Mouse (Mus musculus) brain, embryonic 18.5 days (tissue): ENCODE measurements around the gene Spred1.
A peak's percentile ranks its signal among the peaks of the same experiment; 100 is the strongest.
"Not testable (repeated sequence)": the region's sequence is repeated elsewhere in the genome, so short reads cannot be mapped to it uniquely, and the experiment has no call there.

ENCODE experiments used
- DNase-seq: peaks from one replicate; pipeline ENCODE4 v3.0.0-alpha.2; 2012; ENCODE audit warnings: low read depth, low spot score

The Spred1 gene

GRCm38 (mm10) chr2:117119291-117120245, 1.6 kb upstream of the Spred1 start:
- DNase-seq, result peak; percentile 62

GRCm38 (mm10) chr2:117120246-117121211, 645 bp upstream of the Spred1 start:
- peak; percentile 94 for DNase-seq

GRCm38 (mm10) chr2:117121984-117122605, 921 bp downstream of the Spred1 start:
- no peak for DNase-seq

GRCm38 (mm10) chr2:117122701-117123337, 1.6 kb downstream of the Spred1 start:
- peak; percentile 45 for DNase-seq

GRCm38 (mm10) chr2:117123701-117124100, 2.5 kb downstream of the Spred1 start:
- no peak for DNase-seq

GRCm38 (mm10) chr2:117124839-117125238, 3.7 kb downstream of the Spred1 start:
- DNase-seq, result no peak

- DNase-seq, result no peak
Observed at GRCm38 (mm10) chr2:117129156-117129555, 8.0 kb downstream of the Spred1 start.

- DNase-seq, result not testable (repeated sequence)
Observed at GRCm38 (mm10) chr2:117131041-117131440, 9.9 kb downstream of the Spred1 start.

GRCm38 (mm10) chr2:117131910-117132309, 10.7 kb downstream of the Spred1 start:
- DNase-seq, result no peak

- DNase-seq, result no peak
Observed at GRCm38 (mm10) chr2:117133541-117133940, 12.4 kb downstream of the Spred1 start.

GRCm38 (mm10) chr2:117137751-117138150, 16.6 kb downstream of the Spred1 start:
- DNase-seq, result no peak

GRCm38 (mm10) chr2:117138932-117139331, 17.8 kb downstream of the Spred1 start:
- DNase-seq, result no peak

- no peak for DNase-seq
Observed at GRCm38 (mm10) chr2:117139977-117140376, 18.8 kb downstream of the Spred1 start.

GRCm38 (mm10) chr2:117143106-117143505, 21.9 kb downstream of the Spred1 start:
- no peak for DNase-seq

- DNase-seq, result no peak
Observed at GRCm38 (mm10) chr2:117146026-117146425, 24.9 kb downstream of the Spred1 start.

- DNase-seq, result no peak
Observed at GRCm38 (mm10) chr2:117146617-117147016, 25.4 kb downstream of the Spred1 start.

GRCm38 (mm10) chr2:117152161-117152560, 31.0 kb downstream of the Spred1 start:
- DNase-seq, result no peak

- DNase-seq, result no peak
Observed at GRCm38 (mm10) chr2:117168379-117168778, 47.2 kb downstream of the Spred1 start.

GRCm38 (mm10) chr2:117169037-117169436, 47.9 kb downstream of the Spred1 start:
- DNase-seq, result no peak

GRCm38 (mm10) chr2:117172981-117173380, 51.8 kb downstream of the Spred1 start:
- DNase-seq, result no peak

GRCm38 (mm10) chr2:117176066-117176465, 54.9 kb downstream of the Spred1 start:
- no peak for DNase-seq
